Mouse (Mus musculus): ENCODE data around the gene Myl4. TPM values are rescaled to one million over a fixed set of nuclear protein-coding genes. Genes with fewer than 3 reads are reported as not detected.

Myl4 gene
- polyA plus RNA-seq, 1 experiment from 2014 or later = 1.1 TPM

- no peak overlapping the region for H3K4me3 ChIP-seq
- no peaks in the 10 kb centered on the region for H3K9me3 ChIP-seq
- 47% methylated on average over 4 of the region's 4 CpGs for WGBS
- H3K4me1 ChIP-seq = peaks cover 21% of the 10 kb centered on the region
- H3K27ac ChIP-seq (replicated peaks) = no peak overlapping the region
- H3K36me3 ChIP-seq (replicated peaks) = no peaks in the 10 kb centered on the region
- no peak for DNase-seq (ENCODE audit: low spot score)
- H3K27me3 ChIP-seq (replicated peaks; ENCODE audit: low read depth, poor library complexity, severe bottlenecking) = peaks cover 61% of the 10 kb centered on the region
These were observed 61.2 kb downstream of the Myl4 start for GRCm38 (mm10) chr11:104611579-104612151.

DNA sequence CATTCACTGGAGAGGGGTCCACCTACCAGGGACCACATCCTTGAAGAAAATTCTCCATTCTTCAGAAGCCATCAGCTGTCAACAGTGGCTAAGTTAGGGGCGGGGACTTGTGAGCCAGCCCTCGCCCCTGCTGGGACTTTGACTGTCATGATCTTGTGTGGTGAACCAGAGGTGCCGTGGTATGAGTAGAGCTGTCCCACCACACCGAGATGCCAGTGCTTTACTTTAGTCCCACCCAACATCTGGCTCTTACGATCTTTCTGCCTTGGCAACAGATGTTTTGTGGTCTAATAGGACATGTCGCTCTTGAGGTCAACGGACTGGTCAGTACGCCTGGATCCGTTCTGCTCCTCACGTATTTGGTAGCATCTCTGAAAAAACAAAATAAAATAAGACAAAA is 63.1 kb downstream of the Myl4 start:
- peaks cover 26% of the 10 kb centered on the region for H3K4me1 ChIP-seq
- peaks cover 43% of the 10 kb centered on the region for H3K27me3 ChIP-seq (replicated peaks; ENCODE audit: low read depth, poor library complexity, severe bottlenecking)
- H3K9me3 ChIP-seq = no peaks in the 10 kb centered on the region
- H3K4me3 ChIP-seq = no peak overlapping the region
- H3K27ac ChIP-seq (replicated peaks) = no peak overlapping the region
- H3K36me3 ChIP-seq (replicated peaks) = no peaks in the 10 kb centered on the region
- DNase-seq (ENCODE audit: low spot score) = no peak
- 79% methylated on average over 10 of the region's 10 CpGs for WGBS

- H3K4me1 ChIP-seq = peaks cover 30% of the 10 kb centered on the region
- no peak overlapping the region for H3K27ac ChIP-seq (replicated peaks)
- no peak overlapping the region for H3K4me3 ChIP-seq
- WGBS = 83% methylated on average over 2 of the region's 2 CpGs
- no peak for DNase-seq (ENCODE audit: low spot score)
- H3K9me3 ChIP-seq = no peaks in the 10 kb centered on the region
- peaks cover 37% of the 10 kb centered on the region for H3K27me3 ChIP-seq (replicated peaks; ENCODE audit: low read depth, poor library complexity, severe bottlenecking)
- no peaks in the 10 kb centered on the region for H3K36me3 ChIP-seq (replicated peaks)
These were observed 63.7 kb downstream of the Myl4 start for GRCm38 (mm10) chr11:104614130-104614529.

DNA sequence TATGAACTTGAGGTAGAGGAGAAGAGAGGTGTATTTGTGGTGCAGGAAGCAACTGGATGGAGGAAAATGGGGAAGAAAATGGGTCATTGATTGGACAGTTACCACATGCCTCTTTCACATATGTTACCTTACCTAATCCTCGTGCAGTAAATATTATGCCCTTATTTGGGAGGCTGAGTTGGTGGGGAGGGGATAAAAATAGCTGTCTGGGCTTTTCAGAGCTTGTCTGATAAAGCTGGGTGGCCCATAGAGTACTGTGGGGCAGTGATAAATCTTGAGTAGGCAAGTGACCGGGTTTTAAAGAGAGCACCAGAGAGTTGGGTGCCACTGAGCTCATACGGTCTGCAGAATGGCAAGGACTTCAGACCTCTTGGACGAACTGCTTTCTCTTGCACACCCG is 65.7 kb downstream of the Myl4 start:
- Histone ChIP-seq H3K36me3 (replicated peaks) (no peaks in the 10 kb centered on the region), H3K4me1 (peaks cover 43% of the 10 kb centered on the region), H3K4me3 (no peak overlapping the region), H3K27ac (replicated peaks) (no peak overlapping the region), H3K27me3 (replicated peaks; ENCODE audit: low read depth, poor library complexity, severe bottlenecking) (peaks cover 16% of the 10 kb centered on the region), H3K9me3 (no peaks in the 10 kb centered on the region)
- WGBS = 80% methylated on average over 5 of the region's 5 CpGs
- DNase-seq (ENCODE audit: low spot score) = no peak

GRCm38 (mm10) chr11:104618638-104619076 is 68.2 kb downstream of the Myl4 start:
- DNase-seq (ENCODE audit: low spot score) = no peak
- no peak overlapping the region for H3K4me3 ChIP-seq
- no peaks in the 10 kb centered on the region for H3K9me3 ChIP-seq
- H3K36me3 ChIP-seq (replicated peaks) = no peaks in the 10 kb centered on the region
- H3K27ac ChIP-seq (replicated peaks) = peak overlapping the region; percentile 66
- 66% methylated on average over 6 of the region's 6 CpGs for WGBS
- H3K4me1 ChIP-seq = peaks cover 50% of the 10 kb centered on the region
- H3K27me3 ChIP-seq (replicated peaks; ENCODE audit: low read depth, poor library complexity, severe bottlenecking) = no peaks in the 10 kb centered on the region

DNA sequence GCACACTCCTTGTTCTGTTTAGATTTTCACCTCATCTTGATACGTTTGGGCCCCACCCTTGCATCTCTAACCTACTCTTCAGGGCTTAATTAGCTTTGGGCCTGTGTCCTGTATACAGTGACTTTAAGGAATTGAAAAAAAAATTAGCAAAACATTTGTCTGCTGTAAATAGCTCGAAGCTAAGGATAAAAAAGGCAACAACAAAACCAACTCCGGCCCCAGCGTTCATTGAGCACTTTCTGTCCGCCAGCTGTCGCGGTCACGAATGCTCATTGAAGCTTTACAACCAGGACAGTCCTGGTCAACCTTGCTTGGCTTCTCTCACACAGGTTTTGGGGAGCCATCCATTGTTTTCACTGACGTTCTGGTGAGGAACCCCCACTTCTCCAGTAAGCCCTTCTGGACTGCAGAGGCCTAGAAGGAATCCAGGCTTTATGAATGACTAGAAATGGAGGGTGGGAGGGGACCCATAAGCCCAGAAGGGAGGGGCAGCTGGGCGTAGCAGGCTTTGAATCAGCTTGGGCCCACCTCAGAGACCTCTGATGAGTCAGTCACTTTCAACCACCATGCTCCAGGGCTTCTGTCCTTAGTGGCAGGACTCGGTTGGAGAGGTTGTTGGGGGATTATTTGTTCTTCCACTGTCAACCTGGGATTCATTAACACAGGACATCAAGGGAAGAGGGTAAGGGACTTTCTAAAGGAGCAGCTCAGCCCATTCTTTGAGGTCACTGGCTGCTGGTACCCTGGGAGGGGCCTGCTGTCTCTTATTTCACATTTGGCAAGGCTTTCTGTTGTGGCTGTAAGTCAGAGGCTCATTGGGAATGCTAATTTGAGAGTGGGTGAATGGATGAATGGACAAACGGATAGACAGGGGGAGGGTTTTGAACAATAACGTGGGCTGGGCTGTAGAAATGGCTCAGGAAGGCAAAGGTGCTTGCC is 68.9 kb downstream of the Myl4 start:
- no peaks in the 10 kb centered on the region for H3K27me3 ChIP-seq (replicated peaks; ENCODE audit: low read depth, poor library complexity, severe bottlenecking)
- H3K4me3 ChIP-seq = no peak overlapping the region
- H3K27ac ChIP-seq (replicated peaks) = peak overlapping the region; percentile 71
- H3K4me1 ChIP-seq = peaks cover 57% of the 10 kb centered on the region
- no peaks in the 10 kb centered on the region for H3K36me3 ChIP-seq (replicated peaks)
- H3K9me3 ChIP-seq = no peaks in the 10 kb centered on the region
- WGBS = 62% methylated on average over 13 of the region's 13 CpGs
- peak; percentile 36 for DNase-seq (ENCODE audit: low spot score)

DNA sequence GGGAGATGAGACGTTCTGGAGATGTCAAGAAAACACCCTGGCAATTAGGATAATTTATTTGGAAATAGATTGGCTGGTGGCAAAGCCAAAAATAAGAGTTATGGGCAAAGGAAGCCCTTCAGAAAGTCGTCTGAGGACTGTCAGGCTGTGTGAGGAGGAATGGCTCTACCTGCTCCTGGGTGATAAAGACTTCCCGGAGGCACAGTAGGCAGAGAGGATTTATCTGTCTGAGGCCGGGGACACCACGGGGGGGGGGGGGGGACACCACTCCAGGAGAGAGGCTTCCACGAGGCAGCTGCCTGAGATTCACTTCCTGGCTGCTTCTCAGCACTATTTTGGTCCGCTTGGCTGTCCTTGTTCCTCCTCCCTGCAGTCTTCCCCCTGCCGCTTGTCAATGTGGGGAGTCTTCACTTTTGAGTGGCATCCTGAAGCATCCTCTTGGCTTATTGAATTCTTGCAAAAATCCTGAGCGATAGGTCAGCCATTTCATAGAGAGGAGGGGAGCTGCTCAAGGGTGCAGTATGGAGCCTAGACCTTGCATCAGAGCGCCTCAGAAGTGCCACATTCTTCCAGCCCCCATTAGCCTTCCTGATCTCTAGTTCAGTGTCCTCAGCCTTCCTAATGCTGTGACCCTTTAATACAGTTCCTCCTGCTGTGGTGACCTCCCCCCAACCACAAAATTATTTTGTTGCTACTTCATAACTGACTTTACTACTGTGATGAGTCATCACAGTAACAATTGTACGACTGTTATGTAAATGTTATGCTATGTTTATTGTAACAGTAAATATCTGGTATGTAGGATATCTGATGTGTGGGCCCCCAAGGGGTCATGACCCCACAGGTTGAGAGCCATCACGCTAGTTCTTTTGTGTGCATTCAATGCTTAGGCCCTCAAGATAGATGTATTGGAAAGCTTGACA is 71.8 kb downstream of the Myl4 start:
- Histone ChIP-seq H3K36me3 (replicated peaks) (no peaks in the 10 kb centered on the region), H3K4me3 (no peak overlapping the region), H3K27me3 (replicated peaks; ENCODE audit: low read depth, poor library complexity, severe bottlenecking) (no peaks in the 10 kb centered on the region), H3K27ac (replicated peaks) (no peak overlapping the region), H3K9me3 (no peaks in the 10 kb centered on the region), H3K4me1 (peaks cover 69% of the 10 kb centered on the region)
- DNase-seq (ENCODE audit: low spot score) = no peak
- WGBS = 46% methylated on average over 12 of the region's 12 CpGs

DNA sequence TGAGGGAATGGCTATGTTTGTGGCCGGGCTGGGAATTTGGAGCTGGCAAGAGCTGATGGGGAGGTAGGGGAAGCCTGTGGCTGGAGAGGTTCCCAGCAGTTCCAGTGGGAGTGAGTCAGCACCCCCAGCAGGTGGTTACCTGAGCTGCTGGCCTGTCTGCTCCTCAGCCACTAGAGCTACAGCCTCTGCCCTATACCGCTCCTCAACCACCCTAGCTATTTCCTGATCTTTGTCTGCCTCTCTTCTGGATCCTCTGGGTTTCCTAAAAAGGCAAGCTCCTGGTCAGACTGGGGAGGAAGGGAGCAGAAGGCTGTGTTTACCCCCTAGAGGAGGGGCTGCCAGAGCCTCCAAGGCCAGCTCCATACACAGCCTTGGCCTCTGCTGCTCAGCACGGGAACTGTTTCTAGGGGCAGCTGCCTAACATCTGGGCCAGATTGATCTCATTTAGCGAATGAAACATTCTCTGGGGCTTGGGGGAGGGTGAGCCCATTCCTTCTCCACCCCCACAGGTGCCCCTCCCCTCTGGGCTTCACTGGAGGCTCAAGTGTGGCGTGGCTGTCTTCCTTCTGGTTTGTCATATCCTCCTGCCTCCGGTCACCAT is 74.4 kb downstream of the Myl4 start:
- 24% methylated on average over 6 of the region's 6 CpGs for WGBS
- H3K4me3 ChIP-seq = peak overlapping the region; percentile 25; the same call in 1 of the 2 replicates
- peak; percentile 79 for DNase-seq (ENCODE audit: low spot score)
- no peaks in the 10 kb centered on the region for H3K36me3 ChIP-seq (replicated peaks)
- H3K9me3 ChIP-seq = no peaks in the 10 kb centered on the region
- H3K4me1 ChIP-seq = peaks cover 43% of the 10 kb centered on the region
- no peaks in the 10 kb centered on the region for H3K27me3 ChIP-seq (replicated peaks; ENCODE audit: low read depth, poor library complexity, severe bottlenecking)
- peak overlapping the region; percentile 81 for H3K27ac ChIP-seq (replicated peaks)

DNA sequence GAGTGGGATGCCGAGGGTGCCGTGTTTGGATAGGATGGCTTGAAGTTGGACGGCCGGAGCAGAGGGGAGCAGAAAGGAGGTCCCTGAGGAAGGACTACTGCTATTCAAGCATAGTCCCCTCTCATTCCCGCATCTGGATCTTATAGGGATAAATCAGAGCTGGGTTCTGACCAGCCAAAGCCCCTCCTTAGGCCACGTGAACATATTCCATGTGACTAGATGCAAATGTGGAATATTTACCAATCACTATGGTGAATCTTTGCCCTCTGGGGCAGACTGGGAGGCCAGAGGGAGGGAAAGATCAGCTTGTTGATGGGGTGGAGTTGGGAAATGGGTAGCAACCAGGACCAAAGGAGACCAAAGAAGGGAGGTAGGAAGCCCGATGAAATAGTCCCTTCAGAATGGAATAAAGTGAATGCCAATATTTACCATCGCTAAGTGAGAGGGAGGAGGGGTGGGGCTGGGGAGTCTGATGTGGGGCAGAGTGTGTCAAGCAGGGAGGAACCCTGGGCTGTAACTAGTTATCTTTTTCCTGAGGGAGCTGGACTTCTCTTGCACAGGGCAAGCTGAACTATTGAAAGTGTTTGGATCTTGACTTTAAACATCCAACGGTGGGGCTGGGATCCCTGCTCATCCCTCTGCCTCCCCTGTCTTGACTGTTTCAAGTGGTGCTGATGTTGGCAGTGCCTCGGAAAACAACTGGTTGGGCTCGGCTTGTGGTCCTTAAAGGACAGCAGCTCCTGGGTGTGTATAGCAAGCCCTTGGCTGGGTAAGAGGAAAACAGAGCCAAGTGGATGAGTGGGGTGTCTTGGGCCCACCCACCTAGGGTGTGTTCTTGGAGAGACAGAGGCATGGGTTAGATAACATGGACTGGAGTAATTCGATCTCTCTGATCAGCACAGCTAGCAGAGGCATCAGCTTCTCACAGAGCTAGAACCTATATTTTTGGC is 75.3 kb downstream of the Myl4 start:
- peak overlapping the region; percentile 81 for H3K27ac ChIP-seq (replicated peaks)
- DNase-seq (ENCODE audit: low spot score) = peak; percentile 70
- H3K4me3 ChIP-seq = peak overlapping the region; percentile 25; the same call in 1 of the 2 replicates
- H3K4me1 ChIP-seq = peaks cover 38% of the 10 kb centered on the region
- 34% methylated on average over 12 of the region's 12 CpGs for WGBS
- no peaks in the 10 kb centered on the region for H3K27me3 ChIP-seq (replicated peaks; ENCODE audit: low read depth, poor library complexity, severe bottlenecking)
- H3K36me3 ChIP-seq (replicated peaks) = no peaks in the 10 kb centered on the region
- no peaks in the 10 kb centered on the region for H3K9me3 ChIP-seq

DNA sequence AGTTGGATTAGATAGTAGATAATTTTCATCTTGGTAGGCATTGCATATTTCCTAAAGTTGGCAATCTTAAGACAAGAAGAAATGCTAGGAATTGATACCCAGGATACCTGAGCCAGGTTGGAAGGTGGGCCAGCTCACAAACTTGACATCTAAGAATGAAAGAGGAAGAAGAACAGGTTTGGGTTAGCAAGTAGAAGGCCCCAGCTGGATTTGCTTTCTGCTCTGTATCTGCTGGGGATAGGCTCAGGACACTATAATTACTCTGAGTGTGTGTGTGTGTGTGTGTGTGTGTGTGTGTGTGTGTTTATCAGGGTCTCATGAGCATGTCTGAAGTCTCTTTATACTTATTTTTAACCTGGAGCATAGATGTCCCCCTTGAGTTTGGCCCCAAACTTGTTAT is 76.2 kb downstream of the Myl4 start:
- no peak for DNase-seq (ENCODE audit: low spot score)
- H3K9me3 ChIP-seq = no peaks in the 10 kb centered on the region
- no peak overlapping the region for H3K4me3 ChIP-seq
- peaks cover 40% of the 10 kb centered on the region for H3K4me1 ChIP-seq
- no peak overlapping the region for H3K27ac ChIP-seq (replicated peaks)
- H3K36me3 ChIP-seq (replicated peaks) = no peaks in the 10 kb centered on the region
- no peaks in the 10 kb centered on the region for H3K27me3 ChIP-seq (replicated peaks; ENCODE audit: low read depth, poor library complexity, severe bottlenecking)

DNA sequence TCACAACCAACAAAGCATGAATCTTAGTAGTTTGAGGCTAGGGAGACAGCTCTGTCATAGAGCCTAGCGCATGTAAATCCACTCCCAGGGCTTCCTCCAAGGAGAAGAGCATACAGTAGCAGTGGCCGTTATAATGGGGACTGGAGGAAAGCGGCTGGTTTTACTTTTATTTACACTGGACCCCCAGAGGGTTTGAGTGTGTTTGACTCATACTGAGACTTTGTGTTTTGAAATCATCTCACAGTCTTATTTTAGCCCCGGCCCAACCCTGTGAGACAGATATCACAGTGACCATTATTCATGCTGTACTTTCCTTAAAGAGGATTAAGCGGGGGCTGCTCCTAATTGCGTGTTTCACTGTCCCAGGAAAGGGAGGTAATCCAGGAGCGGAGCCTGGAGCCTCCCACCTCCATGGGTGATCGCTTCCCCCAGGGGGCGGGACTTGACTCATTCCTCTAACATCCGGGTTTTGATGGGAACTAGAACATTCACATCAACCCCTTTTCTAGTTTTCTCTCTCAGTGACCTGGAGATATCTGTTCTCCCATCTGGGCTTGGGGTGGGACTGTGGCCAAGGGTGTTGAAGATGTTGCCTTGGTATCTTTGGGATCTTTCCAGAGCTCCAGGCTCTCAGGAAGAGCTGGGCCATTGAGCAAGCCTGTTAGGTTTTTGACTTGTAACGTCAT is 77.3 kb downstream of the Myl4 start:
- Histone ChIP-seq H3K9me3 (no peaks in the 10 kb centered on the region), H3K27me3 (replicated peaks; ENCODE audit: low read depth, poor library complexity, severe bottlenecking) (no peaks in the 10 kb centered on the region), H3K36me3 (replicated peaks) (no peaks in the 10 kb centered on the region), H3K4me1 (peaks cover 35% of the 10 kb centered on the region), H3K4me3 (no peak overlapping the region), H3K27ac (replicated peaks) (no peak overlapping the region)
- DNase-seq (ENCODE audit: low spot score) = no peak
- 60% methylated on average over 11 of the region's 11 CpGs for WGBS
